Mouse (Mus musculus) forebrain, postnatal 0 days (tissue): ENCODE data around the gene Lrrc8e. TPM values are rescaled to one million over a fixed set of nuclear protein-coding genes. Genes with fewer than 3 reads are reported as not detected.

Experiments
- ATAC-seq: fragments of 200-750 bp; cut with Nextera tagmentation; 2 replicates; pipeline ENCODE4 v1.8.0; 2017; ENCODE audit warnings: mild to moderate bottlenecking, moderate library complexity
- DNase-seq: peaks from one replicate; pipeline ENCODE4 v3.0.0-alpha.2; 2015
- H3K27ac ChIP-seq: fragments of 300-500 bp; sonication (generic); 2 replicates; pipeline ENCODE4 v1.5.1; 2014; ENCODE audit warnings: low read depth, mild to moderate bottlenecking, antibody characterized with exemption, low read length, moderate library complexity, mixed read lengths
- H3K27me3 ChIP-seq: fragments of 300-500 bp; sonication (generic); 2 replicates; pipeline ENCODE4 v1.6.1; 2014; ENCODE audit warnings: mild to moderate bottlenecking, low read length, mixed read lengths; ENCODE audit not compliant: insufficient read depth
- H3K36me3 ChIP-seq: fragments of 300-500 bp; sonication (generic); 2 replicates; pipeline ENCODE4 v1.6.1; 2014; ENCODE audit warnings: mild to moderate bottlenecking, moderate library complexity; ENCODE audit not compliant: insufficient read depth
- H3K4me1 ChIP-seq: fragments of 300-500 bp; sonication (generic); 2 replicates; pipeline ENCODE4 v1.6.1; 2014; ENCODE audit warnings: antibody characterized with exemption; ENCODE audit not compliant: insufficient read depth
- H3K4me2 ChIP-seq: fragments of 300-500 bp; sonication (generic); 2 replicates; pipeline ENCODE4 v1.6.1; 2014; ENCODE audit warnings: low read depth, mild to moderate bottlenecking, moderate library complexity
- H3K4me3 ChIP-seq: fragments of 300-500 bp; sonication (generic); 2 replicates; pipeline ENCODE4 v1.5.1; 2014; ENCODE audit warnings: low read depth, low read length, mixed read lengths
- H3K9ac ChIP-seq: fragments of 300-500 bp; sonication (generic); 2 replicates; pipeline ENCODE4 v1.6.1; 2014; ENCODE audit warnings: mild to moderate bottlenecking
- H3K9me3 ChIP-seq: fragments of 300-500 bp; sonication (generic); 2 replicates; pipeline ENCODE4 v1.6.1; 2016; ENCODE audit warnings: low read length
- CTCF ChIP-seq: sonication (generic); IDR thresholded peaks from 2 replicates; pipeline ENCODE4 v1.5.1; 2016; ENCODE audit warnings: antibody characterized with exemption, control low read depth, low read depth
- WGBS: fragments of 180-500 bp; shearing (Covaris S2); extraction: QIAGEN DNeasy Blood & Tissue Kit; methylation state at CpG from one replicate; pipeline ENCODE4 v1.1.7; 2014; 5-methylcytosine and 5-hydroxymethylcytosine counted together
- polyA plus RNA-seq: library from polyadenylated mRNA; unstranded; fragments of >200 nt; fragmentation: Nextera tagmentation; extraction: Ambion mirVana; gene quantifications from 2 replicates; pipeline ENCODE4 v1.2.1, GENCODE M21; 2015
- total RNA-seq: library from RNA; depleted of rRNA; stranded (reverse); fragments of >200 nt; gene quantifications from 2 replicates; pipeline ENCODE4 v1.2.3, GENCODE M21; 2014

The Lrrc8e gene
- total and polyA plus RNA-seq, 2 experiments from 2014 or later: not detected

- no peak for DNase-seq
- TF ChIP-seq CTCF: no peak
- Histone ChIP-seq H3K4me3 (no peak overlapping the region), H3K9me3 (no peaks in the 10 kb centered on the region), H3K36me3 (peaks cover 4% of the 10 kb centered on the region; the same call in 1 of the 2 replicates), H3K27ac (no peak overlapping the region), H3K27me3 (no peaks in the 10 kb centered on the region), H3K9ac (no peak overlapping the region), H3K4me1 (peaks cover 12% of the 10 kb centered on the region), H3K4me2 (no peak overlapping the region)
- 91% methylated on average over 3 of the region's 3 CpGs for WGBS
- no peak for ATAC-seq
Observed at GRCm38 (mm10) chr8:4219617-4220016, 7.0 kb upstream of the Lrrc8e start.

DNA sequence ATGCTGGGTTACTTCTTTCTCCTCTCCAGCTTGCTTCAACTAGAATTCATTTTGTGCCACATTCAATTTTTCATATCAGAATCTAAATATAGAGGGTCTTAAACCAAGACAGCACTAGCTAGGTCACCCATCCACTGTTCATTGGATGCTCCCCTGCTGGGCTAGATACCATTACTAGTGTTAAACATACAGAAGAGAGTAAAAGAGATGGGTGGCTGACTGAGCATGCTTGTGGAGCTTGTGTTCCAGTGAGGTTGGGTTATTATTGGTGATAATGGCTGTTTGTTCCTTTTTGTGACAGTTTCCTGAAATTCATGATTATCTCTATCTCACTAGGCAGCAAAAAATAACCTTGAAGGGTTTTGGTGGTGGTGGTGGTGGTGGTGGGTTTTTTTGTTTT lies 4.6 kb upstream of the Lrrc8e start:
- Histone ChIP-seq H3K27ac (no peak overlapping the region), H3K4me1 (no peaks in the 10 kb centered on the region), H3K4me3 (no peak overlapping the region), H3K27me3 (no peaks in the 10 kb centered on the region), H3K4me2 (no peak overlapping the region), H3K9ac (no peak overlapping the region), H3K9me3 (no peaks in the 10 kb centered on the region), H3K36me3 (no peaks in the 10 kb centered on the region)
- TF ChIP-seq CTCF: no peak
- DNase-seq (no peak), ATAC-seq (no peak)

GRCm38 (mm10) chr8:4226323-4226722 lies 304 bp upstream of the Lrrc8e start:
- no peaks in the 10 kb centered on the region for H3K4me1 ChIP-seq
- H3K4me2 ChIP-seq: 0 out of 2 replicates have a peak overlapping the region, but pooled peaks have one; percentile 17
- no peaks in the 10 kb centered on the region for H3K36me3 ChIP-seq
- no peak overlapping the region for H3K9ac ChIP-seq
- no peak overlapping the region for H3K4me3 ChIP-seq
- WGBS: 30% methylated on average over 4 of the region's 4 CpGs
- ATAC-seq (no peak), DNase-seq (no peak)
- no peak overlapping the region for H3K27ac ChIP-seq
- H3K9me3 ChIP-seq: no peaks in the 10 kb centered on the region
- TF ChIP-seq CTCF: no peak; the same call in 1 of the 2 replicates
- H3K27me3 ChIP-seq: no peaks in the 10 kb centered on the region

- no peak for DNase-seq
- no peak overlapping the region for H3K27ac ChIP-seq
- TF ChIP-seq CTCF: no peak
- H3K36me3 ChIP-seq: no peaks in the 10 kb centered on the region
- no peaks in the 10 kb centered on the region for H3K27me3 ChIP-seq
- 95% methylated on average over 4 of the region's 4 CpGs for WGBS
- no peak overlapping the region for H3K9ac ChIP-seq
- no peaks in the 10 kb centered on the region for H3K9me3 ChIP-seq
- H3K4me3 ChIP-seq: no peak overlapping the region
- ATAC-seq: no peak
- no peaks in the 10 kb centered on the region for H3K4me1 ChIP-seq
- H3K4me2 ChIP-seq: no peak overlapping the region
Observed at GRCm38 (mm10) chr8:4227919-4228318, 1.3 kb downstream of the Lrrc8e start.

GRCm38 (mm10) chr8:4229784-4230183 lies 3.2 kb downstream of the Lrrc8e start:
- 70% methylated on average over 5 of the region's 5 CpGs for WGBS
- Histone ChIP-seq H3K36me3 (no peaks in the 10 kb centered on the region), H3K27ac (no peak overlapping the region), H3K4me1 (no peaks in the 10 kb centered on the region), H3K27me3 (no peaks in the 10 kb centered on the region), H3K9ac (no peak overlapping the region), H3K4me3 (no peak overlapping the region), H3K9me3 (no peaks in the 10 kb centered on the region), H3K4me2 (no peak overlapping the region)
- ATAC-seq: no peak
- no peak for DNase-seq
- no peak for TF ChIP-seq CTCF

GRCm38 (mm10) chr8:4230612-4231351 lies 4.2 kb downstream of the Lrrc8e start:
- no peak for TF ChIP-seq CTCF
- no peak for ATAC-seq

DNA sequence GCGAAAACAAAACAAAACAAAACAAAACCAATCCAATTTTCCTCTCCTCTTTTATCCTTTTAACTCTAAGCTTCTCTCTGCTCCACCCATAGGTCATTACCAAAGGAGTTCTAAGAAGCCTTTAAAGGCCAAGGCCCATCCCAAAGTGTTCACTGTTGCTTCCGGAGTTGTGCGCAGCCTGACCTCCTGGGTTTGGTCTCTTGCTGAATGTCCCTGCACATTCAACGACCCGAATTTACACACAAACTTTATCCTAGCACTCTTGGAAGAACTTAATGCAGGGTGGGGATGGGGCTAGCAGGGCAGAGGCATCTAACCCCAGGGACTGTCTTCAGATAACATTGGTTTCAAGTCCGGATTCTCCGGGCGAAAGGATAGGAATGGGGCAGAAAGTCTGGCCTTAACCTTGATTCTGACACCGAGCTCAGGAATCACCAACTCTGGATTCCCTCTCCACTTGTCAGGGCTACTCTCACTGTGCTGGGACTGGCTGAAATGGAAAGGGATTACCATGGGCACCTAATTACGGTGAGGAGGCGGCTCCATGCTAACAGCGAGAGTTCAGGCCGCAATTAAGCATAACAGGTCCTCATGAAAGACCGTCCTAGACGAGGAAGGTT lies 11.3 kb downstream of the Lrrc8e start:
- DNase-seq (no peak), ATAC-seq (no peak)
- Histone ChIP-seq H3K27me3 (no peaks in the 10 kb centered on the region), H3K9me3 (no peaks in the 10 kb centered on the region), H3K4me1 (peaks cover 12% of the 10 kb centered on the region), H3K36me3 (peaks cover 20% of the 10 kb centered on the region), H3K4me3 (peak overlapping the region; percentile 84), H3K4me2 (peak overlapping the region; percentile 59), H3K9ac (peak overlapping the region; percentile 54), H3K27ac (peak overlapping the region; percentile 89)
- WGBS: 17% methylated on average over 15 of the region's 15 CpGs
- no peak for TF ChIP-seq CTCF

More at GRCm38 (mm10) chr8:4230612-4231351, 4.2 kb downstream of the Lrrc8e start:
- Histone ChIP-seq H3K36me3 (no peaks in the 10 kb centered on the region), H3K4me3 (no peak overlapping the region), H3K9me3 (no peaks in the 10 kb centered on the region), H3K4me2 (no peak overlapping the region), H3K27ac (no peak overlapping the region), H3K4me1 (no peaks in the 10 kb centered on the region), H3K9ac (no peak overlapping the region), H3K27me3 (no peaks in the 10 kb centered on the region)
- WGBS: 70% methylated on average over 10 of the region's 10 CpGs
- DNase-seq: no peak
